Mouse (Mus musculus): ENCODE results near the gene Serac1.

- no peak for TF ChIP-seq EP300 (IDR thresholded peaks at IDR 0.05; ENCODE audit: low read depth)
- no peak for TF ChIP-seq CTCF (IDR thresholded peaks at IDR 0.05; ENCODE audit: low read depth)
Measured at GRCm38 (mm10) chr17:6117148-6117725, 37.7 kb upstream of the Serac1 start.

All from liver, embryonic 14.5 days (tissue).